Mouse (Mus musculus): ENCODE results near the gene Ccdc9.

- TF ChIP-seq POLR2A (IDR thresholded peaks at IDR 0.05; ENCODE audit: borderline replicate concordance, low read depth, low read length) (no peak), CTCF (IDR thresholded peaks at IDR 0.05; ENCODE audit: low read depth, low read length) (no peak)
Measured at GRCm38 (mm10) chr7:16310521-16311452, 24.2 kb upstream of the Ccdc9 start.
